23 mouse cellular contexts compared by ENCODE assay signal in the genomic region with DNA sequence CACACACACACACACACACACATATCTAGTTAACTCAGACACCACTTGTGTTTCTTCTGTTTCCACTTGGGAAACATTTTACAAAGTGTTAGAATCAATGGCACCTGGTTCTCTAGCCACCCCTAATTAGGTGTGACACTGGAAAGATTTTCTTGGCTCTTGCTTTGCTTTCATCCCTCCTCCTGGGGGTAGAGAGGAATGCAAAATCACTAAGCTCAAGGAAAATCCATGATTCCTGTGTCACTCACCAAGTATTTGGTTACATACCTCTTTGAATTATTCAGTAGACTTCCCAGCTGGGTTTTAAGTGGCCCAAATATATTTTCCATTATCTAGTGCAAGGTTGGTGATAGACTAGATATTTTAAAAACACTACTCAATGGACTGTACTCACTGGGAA.
DNase-seq lines count a peak whose midpoint lies in the region; ATAC-seq and TF ChIP-seq lines count a peak whose summit lies in the region.
"Had no signal": no experiment of that assay in that cellular context is flagged by ENCODE, and none has a peak within 500 bp of the region (broad histone marks: within the 10 kb centered on the region; RNA-seq: fewer than 3 reads in every experiment).

No protein-coding gene starts in this region.

- no peak for TF ChIP-seq POLR2A in brain, embryonic 14.5 days (IDR thresholded peaks at IDR 0.05; ENCODE audit: borderline replicate concordance, extremely low read depth, insufficient read depth, insufficient read length, poor library complexity, severe bottlenecking)
- no peak for TF ChIP-seq POLR2A in limb, embryonic 14.5 days (IDR thresholded peaks at IDR 0.05; ENCODE audit: borderline replicate concordance, extremely low read depth, insufficient read depth, insufficient read length)

- no peak for DNase-seq in limb, embryonic 10.5 days (ENCODE audit: low spot score)
- DNase-seq in Muller cell, postnatal 12 days (ENCODE audit: inconsistent ontology term): peak; percentile 66
- DNase-seq in brain, embryonic 14.5 days (ENCODE audit: low read depth): peak; percentile 47
- peak; percentile 47 for DNase-seq in limb, embryonic 14.5 days (ENCODE audit: low spot score)
- DNase-seq in heart, adult 11 months: no peak
- DNase-seq in MN1 (ENCODE audit: low spot score): no peak
- DNase-seq: adrenal gland, postnatal 14 days; cerebellum, adult 18-20 months; cerebellum, postnatal 10 days; embryo, embryonic 11 days; gastrocnemius, adult 2 months; gastrocnemius, postnatal 25 days; heart, postnatal 36 days; kidney, adult 11 months had no signal

- H3K4me2 ChIP-seq in limb, embryonic 13.5 days (replicated peaks): no peak overlapping the region
- H3K4me2 ChIP-seq in limb, embryonic 14.5 days (replicated peaks; ENCODE audit: low read depth, low read length, severe bottlenecking): no peak overlapping the region
- H3K4me2 ChIP-seq: embryonic facial prominence, embryonic 13.5 days; heart, embryonic 13.5 days; hindbrain, embryonic 12.5 days had no signal

- no peak overlapping the region for H3K4me3 ChIP-seq in limb, embryonic 13.5 days
- H3K4me3 ChIP-seq in limb, embryonic 10.5 days: no peak overlapping the region
- H3K4me3 ChIP-seq in limb, embryonic 14.5 days (replicated peaks; ENCODE audit: low read length): no peak overlapping the region
- H3K4me3 ChIP-seq: embryonic facial prominence, embryonic 13.5 days; erythroblast, embryonic 14.5 days; gastrocnemius, adult 2 months; heart, embryonic 13.5 days; hindbrain, embryonic 12.5 days had no signal

- H3K27me3 ChIP-seq in limb, embryonic 13.5 days: no peaks in the 10 kb centered on the region
- H3K27me3 ChIP-seq in limb, embryonic 10.5 days (ENCODE audit: low read depth, poor library complexity, severe bottlenecking): no peaks in the 10 kb centered on the region
- H3K27me3 ChIP-seq in limb, embryonic 14.5 days (ENCODE audit: control insufficient read depth, insufficient read depth, low read length): no peaks in the 10 kb centered on the region
- H3K27me3 ChIP-seq: CH12.LX; embryonic facial prominence, embryonic 13.5 days; heart, embryonic 13.5 days; hindbrain, embryonic 12.5 days had no signal

- peak; percentile 71; the same call in 1 of the 2 replicates for ATAC-seq in limb, embryonic 13.5 days (ENCODE audit: low FRiP score, low read depth)
- peak; percentile 78 for ATAC-seq in limb, embryonic 14.5 days (ENCODE audit: low FRiP score, low read depth)
- ATAC-seq: forebrain, embryonic 16.5 days; hindbrain, embryonic 16.5 days; inflammation-experienced regulatory T-cells, adult 6 months had no signal

- H3K36me3 ChIP-seq in limb, embryonic 13.5 days: no peaks in the 10 kb centered on the region
- H3K36me3 ChIP-seq in limb, embryonic 10.5 days: no peaks in the 10 kb centered on the region
- H3K36me3 ChIP-seq in limb, embryonic 14.5 days (ENCODE audit: control insufficient read depth, insufficient read depth, low read length): no peaks in the 10 kb centered on the region
- H3K36me3 ChIP-seq: embryonic facial prominence, embryonic 13.5 days; heart, embryonic 13.5 days; hindbrain, embryonic 12.5 days had no signal

- no peak overlapping the region for H3K27ac ChIP-seq in limb, embryonic 13.5 days
- no peak overlapping the region for H3K27ac ChIP-seq in limb, embryonic 10.5 days
- no peak overlapping the region for H3K27ac ChIP-seq in limb, embryonic 14.5 days (replicated peaks; ENCODE audit: low read depth, low read length)
- H3K27ac ChIP-seq: embryonic facial prominence, embryonic 13.5 days; gastrocnemius, adult 2 months; heart, embryonic 13.5 days; hindbrain, embryonic 12.5 days had no signal

- H3K9ac ChIP-seq in limb, embryonic 13.5 days: no peak overlapping the region
- no peak overlapping the region for H3K9ac ChIP-seq in limb, embryonic 14.5 days (ENCODE audit: low read depth, low read length, severe bottlenecking)
- H3K9ac ChIP-seq: embryonic facial prominence, embryonic 13.5 days; heart, embryonic 13.5 days; hindbrain, embryonic 12.5 days had no signal

- no peak for TF ChIP-seq CTCF in brain, embryonic 14.5 days (IDR thresholded peaks at IDR 0.05; ENCODE audit: borderline replicate concordance, extremely low read depth, insufficient read depth, insufficient read length)

- H3K4me1 ChIP-seq in limb, embryonic 13.5 days: no peaks in the 10 kb centered on the region
- H3K4me1 ChIP-seq in limb, embryonic 10.5 days: no peaks in the 10 kb centered on the region
- H3K4me1 ChIP-seq in limb, embryonic 14.5 days (ENCODE audit: control insufficient read depth, insufficient read depth, low read length): no peaks in the 10 kb centered on the region
- H3K4me1 ChIP-seq: embryonic facial prominence, embryonic 13.5 days; heart, embryonic 13.5 days; hindbrain, embryonic 12.5 days had no signal

- no peaks in the 10 kb centered on the region for H3K9me3 ChIP-seq in limb, embryonic 13.5 days
- no peaks in the 10 kb centered on the region for H3K9me3 ChIP-seq in limb, embryonic 10.5 days (replicated peaks)
- no peaks in the 10 kb centered on the region for H3K9me3 ChIP-seq in limb, embryonic 14.5 days (ENCODE audit: control insufficient read depth, low read length)
- H3K9me3 ChIP-seq: embryonic facial prominence, embryonic 13.5 days; heart, embryonic 13.5 days; hindbrain, embryonic 12.5 days had no signal

Comparison
In these comparisons a context has a peak if more than half of its experiments do, and no peak if none do; other contexts are left out.
1. DNase-seq: peak in Muller cell, postnatal 12 days (single experiment), brain, embryonic 14.5 days (single experiment) and limb, embryonic 14.5 days (single experiment); none in limb, embryonic 10.5 days (single experiment), heart, adult 11 months (single experiment) and MN1 (single experiment).